Mouse (Mus musculus): ENCODE measurements around the gene Adam15.

The Adam15 gene

GRCm38 (mm10) chr3:89391663-89392511 lies 42.1 kb upstream of the Adam15 start:
- H3K36me3 ChIP-seq (ENCODE audit: insufficient read depth, low read length) = no peaks in the 10 kb centered on the region

DNA sequence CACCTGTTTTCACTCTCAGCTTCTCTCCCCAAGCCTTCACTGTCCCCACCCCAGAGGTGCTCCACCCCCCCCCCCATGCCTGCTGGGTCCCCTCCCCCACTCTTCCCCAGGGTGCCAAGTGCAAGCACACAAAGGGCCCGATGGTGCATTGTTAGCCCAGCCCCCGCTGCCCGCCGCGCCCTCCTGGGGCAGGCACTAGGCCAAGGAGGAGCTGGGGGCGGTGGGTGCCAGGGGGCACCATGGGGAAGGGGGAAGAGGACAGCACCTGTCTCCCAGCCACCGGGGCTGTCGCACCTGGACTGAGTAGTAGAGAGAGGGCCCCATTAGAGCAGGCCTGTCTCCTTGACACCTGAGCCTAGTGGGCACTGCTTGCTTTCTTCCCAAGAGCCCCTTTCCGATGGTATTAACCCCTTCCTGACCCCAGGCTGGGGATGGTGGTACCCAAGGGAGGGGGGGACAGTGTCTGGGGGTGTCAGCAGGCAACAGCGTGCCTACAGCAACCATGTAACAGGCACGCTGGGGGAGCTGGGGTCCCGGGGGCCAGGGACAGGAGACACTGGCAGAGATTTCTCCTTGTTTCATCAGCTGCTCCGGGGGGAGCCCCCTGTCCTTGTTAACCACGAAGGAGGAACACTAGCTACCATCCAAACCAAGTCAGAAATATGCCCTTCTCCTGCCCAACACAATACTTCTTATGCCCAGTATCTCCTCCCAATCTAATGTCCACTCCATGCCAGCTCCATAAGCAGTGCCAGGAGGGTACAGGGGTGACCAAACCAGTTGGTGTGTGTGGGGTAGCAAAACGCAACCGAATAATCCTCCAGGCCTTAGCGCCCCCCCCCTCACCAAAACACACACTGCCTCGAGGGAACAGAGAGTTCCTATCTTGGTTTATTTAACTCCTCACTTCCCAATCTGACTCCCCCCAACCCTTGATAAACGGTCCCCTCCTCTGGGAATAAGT lies 41.2 kb upstream of the Adam15 start:
- Histone ChIP-seq H3K27me3 (ENCODE audit: insufficient read depth, low read length) (peaks cover 46% of the 10 kb centered on the region), H3K4me3 (replicated peaks; ENCODE audit: low read length) (peak overlapping the region; percentile 78), H3K9me3 (ENCODE audit: low read length) (no peaks in the 10 kb centered on the region), H3K4me1 (replicated peaks; ENCODE audit: low read depth, low read length) (peaks cover 84% of the 10 kb centered on the region), H3K36me3 (ENCODE audit: insufficient read depth, low read length) (no peaks in the 10 kb centered on the region)
- TF ChIP-seq POU5F1 (IDR thresholded peaks at IDR 0.05; ENCODE audit: borderline replicate concordance, low read length) (no peak), NANOG (IDR thresholded peaks at IDR 0.05; ENCODE audit: borderline replicate concordance, low read length) (no peak)

More at GRCm38 (mm10) chr3:89391663-89392511, 42.1 kb upstream of the Adam15 start:
- TF ChIP-seq CTCF (conservative IDR thresholded peaks at IDR 0.05; ENCODE audit: low read length) (no peak), POU5F1 (IDR thresholded peaks at IDR 0.05; ENCODE audit: borderline replicate concordance, low read length) (no peak), NANOG (IDR thresholded peaks at IDR 0.05; ENCODE audit: borderline replicate concordance, low read length) (no peak)
- Histone ChIP-seq H3K4me1 (replicated peaks; ENCODE audit: low read depth, low read length) (peaks cover 83% of the 10 kb centered on the region), H3K27me3 (ENCODE audit: insufficient read depth, low read length) (peaks cover 43% of the 10 kb centered on the region), H3K4me3 (replicated peaks; ENCODE audit: low read length) (peak overlapping the region; percentile 78), H3K9me3 (ENCODE audit: low read length) (no peaks in the 10 kb centered on the region)

DNA sequence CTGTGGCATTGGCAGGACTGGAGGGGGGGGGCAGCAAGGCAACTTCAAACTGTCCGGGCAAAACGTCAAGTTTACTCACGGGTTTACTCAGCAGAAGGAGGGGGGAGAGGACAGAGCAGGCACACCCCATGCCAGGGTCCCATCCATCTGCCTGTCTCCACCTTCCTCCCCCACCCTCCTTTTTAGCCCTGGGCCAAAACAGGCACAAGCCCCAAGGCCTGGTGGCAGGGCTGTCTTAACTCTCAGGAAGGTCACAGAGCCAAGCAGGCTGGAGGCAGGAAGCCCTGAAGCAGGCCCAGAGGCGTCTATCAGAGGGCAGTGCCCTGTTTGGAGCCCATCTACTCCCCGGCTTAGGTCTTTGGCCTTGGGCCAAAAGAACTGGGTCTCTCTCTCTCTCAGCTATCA lies 40.3 kb upstream of the Adam15 start:
- no peaks in the 10 kb centered on the region for H3K36me3 ChIP-seq (ENCODE audit: insufficient read depth, low read length)
- H3K9me3 ChIP-seq (ENCODE audit: low read length) = no peaks in the 10 kb centered on the region
- no peak overlapping the region; the same call in 1 of the 2 replicates for H3K4me3 ChIP-seq (replicated peaks; ENCODE audit: low read length)
- peaks cover 84% of the 10 kb centered on the region for H3K4me1 ChIP-seq (replicated peaks; ENCODE audit: low read depth, low read length)
- peaks cover 46% of the 10 kb centered on the region for H3K27me3 ChIP-seq (ENCODE audit: insufficient read depth, low read length)
- TF ChIP-seq CTCF (conservative IDR thresholded peaks at IDR 0.05; ENCODE audit: low read length) (no peak), NANOG (IDR thresholded peaks at IDR 0.05; ENCODE audit: borderline replicate concordance, low read length) (no peak), POU5F1 (IDR thresholded peaks at IDR 0.05; ENCODE audit: borderline replicate concordance, low read length) (no peak)

DNA sequence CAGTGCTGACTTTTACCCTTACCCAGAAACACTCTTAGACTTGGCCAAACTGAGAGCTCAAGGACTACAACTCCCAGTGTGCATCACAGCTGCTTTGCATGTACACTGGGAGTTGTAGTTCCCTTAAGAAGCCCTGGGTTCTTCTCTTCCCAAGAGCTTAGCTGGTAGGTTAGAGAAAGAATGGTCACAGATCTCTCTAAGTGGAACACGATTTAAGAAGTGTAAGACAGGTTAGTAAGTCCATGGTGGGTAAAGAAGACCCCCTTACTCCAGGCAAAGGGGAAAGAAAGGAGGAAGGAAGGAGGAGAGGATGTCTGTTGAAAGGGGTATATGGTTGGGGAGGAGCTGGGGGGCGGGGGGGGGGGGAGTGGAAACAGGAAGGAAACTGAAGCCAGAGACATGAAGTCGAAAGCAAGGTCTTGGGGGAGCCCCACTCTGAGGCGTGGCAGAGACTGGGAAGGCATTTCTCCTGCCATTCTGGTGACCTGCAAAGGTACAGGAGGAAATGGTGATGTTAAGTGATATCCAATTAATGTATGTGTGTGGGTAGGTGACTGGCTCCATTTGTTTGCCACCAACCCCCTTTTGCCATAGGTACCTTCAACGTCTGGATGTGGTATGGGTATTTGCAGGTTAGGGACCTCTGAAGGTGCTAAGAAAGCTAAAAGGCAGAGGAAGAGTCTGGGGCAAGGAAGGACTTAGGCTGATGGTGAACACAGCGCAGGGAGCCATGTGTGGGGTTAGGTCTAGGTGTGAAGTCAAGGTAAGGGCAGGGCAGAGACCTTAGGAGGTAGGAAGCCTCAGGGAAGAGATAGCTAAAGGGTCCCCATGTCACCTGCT lies 39.3 kb upstream of the Adam15 start:
- Histone ChIP-seq H3K27me3 (ENCODE audit: insufficient read depth, low read length) (peaks cover 44% of the 10 kb centered on the region), H3K4me1 (replicated peaks; ENCODE audit: low read depth, low read length) (peaks cover 85% of the 10 kb centered on the region), H3K36me3 (ENCODE audit: insufficient read depth, low read length) (no peaks in the 10 kb centered on the region), H3K9me3 (ENCODE audit: low read length) (no peaks in the 10 kb centered on the region), H3K4me3 (replicated peaks; ENCODE audit: low read length) (no peak overlapping the region)
- no peak for TF ChIP-seq POU5F1 (IDR thresholded peaks at IDR 0.05; ENCODE audit: borderline replicate concordance, low read length)
- no peak for TF ChIP-seq CTCF (conservative IDR thresholded peaks at IDR 0.05; ENCODE audit: low read length)
- TF ChIP-seq NANOG (IDR thresholded peaks at IDR 0.05; ENCODE audit: borderline replicate concordance, low read length) = no peak

DNA sequence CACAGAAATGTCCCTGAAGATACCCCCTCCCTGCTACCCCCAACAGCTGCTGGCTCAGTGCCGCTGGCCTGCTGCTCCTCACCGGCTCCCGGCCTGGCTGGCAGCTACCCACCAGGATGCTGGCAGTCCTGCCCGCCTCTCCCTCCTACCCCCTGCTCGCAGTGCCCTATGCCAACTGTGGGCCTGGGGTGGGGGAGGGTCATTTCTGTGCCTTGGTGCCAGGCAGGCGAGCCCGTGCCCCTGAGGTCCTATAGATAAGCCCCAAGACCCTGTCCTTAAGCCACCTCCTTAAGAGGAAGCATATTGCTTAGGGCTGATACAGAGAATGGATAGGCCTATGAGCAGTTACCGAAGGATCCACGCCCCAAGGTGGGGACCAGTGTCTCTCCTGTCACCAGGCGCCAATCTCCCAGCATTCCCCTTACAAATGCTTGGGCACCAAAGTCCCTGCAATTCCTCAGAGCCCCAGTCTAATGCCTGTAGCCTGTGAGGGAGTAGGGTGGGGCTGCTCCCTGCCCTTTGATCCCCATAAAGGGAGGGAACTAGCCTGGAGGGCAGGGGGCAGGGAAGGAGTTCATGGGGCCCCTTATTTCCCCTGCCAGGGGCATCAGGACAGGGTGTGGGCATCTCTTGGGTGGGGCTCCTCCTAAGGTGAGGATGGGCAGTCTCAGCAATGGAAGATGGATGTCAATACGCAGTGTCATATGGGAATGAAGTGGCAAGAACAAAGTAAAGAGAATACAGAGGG lies 38.5 kb upstream of the Adam15 start:
- Histone ChIP-seq H3K36me3 (ENCODE audit: insufficient read depth, low read length) (no peaks in the 10 kb centered on the region), H3K4me3 (replicated peaks; ENCODE audit: low read length) (peak overlapping the region; percentile 46), H3K9me3 (ENCODE audit: low read length) (no peaks in the 10 kb centered on the region), H3K4me1 (replicated peaks; ENCODE audit: low read depth, low read length) (peaks cover 89% of the 10 kb centered on the region), H3K27me3 (ENCODE audit: insufficient read depth, low read length) (peaks cover 44% of the 10 kb centered on the region)
- no peak for TF ChIP-seq CTCF (conservative IDR thresholded peaks at IDR 0.05; ENCODE audit: low read length)
- TF ChIP-seq NANOG (IDR thresholded peaks at IDR 0.05; ENCODE audit: borderline replicate concordance, low read length) = no peak
- no peak for TF ChIP-seq POU5F1 (IDR thresholded peaks at IDR 0.05; ENCODE audit: borderline replicate concordance, low read length)

GRCm38 (mm10) chr3:89387632-89388031 lies 37.8 kb upstream of the Adam15 start:
- Histone ChIP-seq H3K36me3 (ENCODE audit: insufficient read depth, low read length) (no peaks in the 10 kb centered on the region), H3K9me3 (ENCODE audit: low read length) (no peaks in the 10 kb centered on the region), H3K4me1 (replicated peaks; ENCODE audit: low read depth, low read length) (peaks cover 92% of the 10 kb centered on the region), H3K4me3 (replicated peaks; ENCODE audit: low read length) (peak overlapping the region; percentile 46), H3K27me3 (ENCODE audit: insufficient read depth, low read length) (peaks cover 40% of the 10 kb centered on the region)
- TF ChIP-seq CTCF (conservative IDR thresholded peaks at IDR 0.05; ENCODE audit: low read length) (no peak), NANOG (IDR thresholded peaks at IDR 0.05; ENCODE audit: borderline replicate concordance, low read length) (no peak), POU5F1 (IDR thresholded peaks at IDR 0.05; ENCODE audit: borderline replicate concordance, low read length) (no peak)
